Mouse (Mus musculus) kidney, adult 8-10 months (tissue): ENCODE data around the gene Tbc1d1.

Experiments used
- DNase-seq, 2 experiments: peaks; one replicate each; pipeline ENCODE4 v3.0.0; 2022

Gene Tbc1d1

GRCm38 (mm10) chr5:64161917-64162316 lies 5.8 kb downstream of the Tbc1d1 start:
- DNase-seq, result no peak

- no peak for DNase-seq
Measured at GRCm38 (mm10) chr5:64162582-64162981, 6.5 kb downstream of the Tbc1d1 start.

GRCm38 (mm10) chr5:64164414-64164813 lies 8.3 kb downstream of the Tbc1d1 start:
- DNase-seq, result no peak

- no peak for DNase-seq
Measured at GRCm38 (mm10) chr5:64165826-64166225, 9.7 kb downstream of the Tbc1d1 start.

- no peak for DNase-seq
Measured at GRCm38 (mm10) chr5:64168990-64169540, 13.0 kb downstream of the Tbc1d1 start.

- DNase-seq, result no peak
Measured at GRCm38 (mm10) chr5:64172884-64173283, 16.8 kb downstream of the Tbc1d1 start.

- DNase-seq, result no peak
Measured at GRCm38 (mm10) chr5:64173302-64173701, 17.2 kb downstream of the Tbc1d1 start.

- no peak for DNase-seq
Measured at GRCm38 (mm10) chr5:64174429-64174935, 18.4 kb downstream of the Tbc1d1 start.

- DNase-seq, result no peak
Measured at GRCm38 (mm10) chr5:64180548-64180947, 24.4 kb downstream of the Tbc1d1 start.

GRCm38 (mm10) chr5:64183712-64184111 lies 27.6 kb downstream of the Tbc1d1 start:
- no peak for DNase-seq

- DNase-seq, result no peak
Measured at GRCm38 (mm10) chr5:64185257-64185656, 29.2 kb downstream of the Tbc1d1 start.

GRCm38 (mm10) chr5:64186566-64186965 lies 30.5 kb downstream of the Tbc1d1 start:
- DNase-seq, result peak in 1 of 2 experiments; percentile 41

GRCm38 (mm10) chr5:64188083-64188648 lies 32.1 kb downstream of the Tbc1d1 start:
- DNase-seq, result no peak

GRCm38 (mm10) chr5:64190892-64191291 lies 34.8 kb downstream of the Tbc1d1 start:
- DNase-seq, result no peak

GRCm38 (mm10) chr5:64193353-64193752 lies 37.2 kb downstream of the Tbc1d1 start:
- DNase-seq, result no peak

GRCm38 (mm10) chr5:64196250-64196865 lies 40.3 kb downstream of the Tbc1d1 start:
- peak in 1 of 2 experiments; percentile 25 for DNase-seq

- DNase-seq, result no peak
Measured at GRCm38 (mm10) chr5:64196866-64197321, 40.8 kb downstream of the Tbc1d1 start.

- DNase-seq, result no peak
Measured at GRCm38 (mm10) chr5:64198624-64199023, 42.5 kb downstream of the Tbc1d1 start.

- no peak for DNase-seq
Measured at GRCm38 (mm10) chr5:64201071-64201470, 45.0 kb downstream of the Tbc1d1 start.

GRCm38 (mm10) chr5:64202306-64202705 lies 46.2 kb downstream of the Tbc1d1 start:
- DNase-seq, result peak in 1 of 2 experiments; percentile 30

- no peak for DNase-seq
Measured at GRCm38 (mm10) chr5:64205610-64206009, 49.5 kb downstream of the Tbc1d1 start.

- peak in 1 of 2 experiments; percentile 58 for DNase-seq
Measured at GRCm38 (mm10) chr5:64206431-64206830, 50.3 kb downstream of the Tbc1d1 start.

- DNase-seq, result no peak
Measured at GRCm38 (mm10) chr5:64206875-64207274, 50.8 kb downstream of the Tbc1d1 start.

- DNase-seq, result no peak
Measured at GRCm38 (mm10) chr5:64207800-64208199, 51.7 kb downstream of the Tbc1d1 start.
